Mouse (Mus musculus) C2C12 (cell line): ENCODE measurements around the gene Ehd4.

Source experiments
- CTCF ChIP-seq: IDR thresholded peaks from one replicate; pipeline ENCODE4 v1.5.1; 2011; ENCODE audit not compliant: control insufficient read depth, insufficient read depth, insufficient read length
- MYOD1 ChIP-seq: IDR thresholded peaks from one replicate; pipeline ENCODE4 v1.6.1; 2011; ENCODE audit warnings: low read depth; ENCODE audit not compliant: control insufficient read depth, insufficient read length
- USF1 ChIP-seq: IDR thresholded peaks from one replicate; pipeline ENCODE4 v1.6.1; 2011; ENCODE audit warnings: low read depth, mild to moderate bottlenecking, control low read depth, moderate library complexity

DNA sequence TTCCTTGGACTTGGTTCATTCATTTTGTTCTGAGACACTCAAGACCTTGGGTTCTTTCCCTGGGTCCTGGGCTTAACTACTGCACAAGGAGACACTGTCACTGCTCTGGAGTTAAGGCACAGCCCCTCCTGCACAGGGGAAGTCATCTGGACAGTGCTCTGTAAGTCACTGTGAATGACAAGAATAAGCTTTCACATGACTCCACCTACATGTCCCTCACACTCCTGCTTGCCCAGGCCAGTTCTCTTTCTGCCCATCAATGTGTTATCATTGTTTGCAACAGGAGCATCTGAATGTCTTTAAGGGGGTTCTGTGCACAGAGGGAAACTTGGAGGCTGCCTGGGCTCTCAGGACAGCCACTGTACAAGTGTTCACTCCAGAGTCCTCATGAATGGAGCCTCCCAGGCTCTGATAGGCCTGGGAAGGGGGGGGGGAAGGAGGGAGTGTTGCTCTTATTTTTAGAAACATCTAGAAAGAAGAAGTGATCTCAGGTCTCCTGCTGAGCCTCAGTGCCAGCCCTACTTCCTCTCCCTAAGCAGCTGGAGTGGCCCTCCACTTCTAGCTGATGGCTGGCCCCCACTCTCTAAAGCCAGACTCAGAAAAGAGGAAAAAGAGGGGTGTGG is 19.8 kb downstream of the Ehd4 start:
- no peak for TF ChIP-seq CTCF
- TF ChIP-seq USF1, result no peak
- TF ChIP-seq MYOD1, result no peak
